Mouse (Mus musculus) stomach, embryonic 14.5 days (tissue): ENCODE data around the gene Ccnt1. TPM values are rescaled to one million over a fixed set of nuclear protein-coding genes. Genes with fewer than 3 reads are reported as not detected.
A peak's percentile ranks its signal among the peaks of the same experiment; 100 is the strongest.

ENCODE experiments used
- ATAC-seq: fragments of 200-750 bp; cut with Nextera tagmentation; 2 replicates; pipeline ENCODE4 v1.8.0; 2017; ENCODE audit warnings: low read depth, moderate TSS enrichment; ENCODE audit not compliant: insufficient number of reproducible peaks, insufficient read depth, low FRiP score
- H3K27ac ChIP-seq: fragments of 300-500 bp; sonication (generic); 2 replicates; pipeline ENCODE4 v1.5.1; 2014; ENCODE audit warnings: mild to moderate bottlenecking, low read length, moderate library complexity, mixed read lengths
- H3K27me3 ChIP-seq: fragments of 300-500 bp; sonication (generic); 2 replicates; pipeline ENCODE4 v1.6.1; 2014; ENCODE audit warnings: low read length, control low read depth, mixed read lengths; ENCODE audit not compliant: control insufficient read depth, insufficient read depth
- H3K36me3 ChIP-seq: fragments of 300-500 bp; sonication (generic); 2 replicates; pipeline ENCODE4 v1.6.1; 2014; ENCODE audit warnings: mild to moderate bottlenecking, control low read depth, low read length, moderate library complexity, mixed read lengths; ENCODE audit not compliant: control insufficient read depth, insufficient read depth
- H3K4me1 ChIP-seq: fragments of 300-500 bp; sonication (generic); 2 replicates; pipeline ENCODE4 v1.6.1; 2014; ENCODE audit warnings: low read length, control low read depth, mixed read lengths; ENCODE audit not compliant: control insufficient read depth, insufficient read depth
- H3K4me2 ChIP-seq: fragments of 300-500 bp; sonication (generic); replicated peaks from 2 replicates; pipeline ENCODE4 v1.6.1; 2014; ENCODE audit warnings: low read depth, low read length, control low read depth
- H3K4me3 ChIP-seq: fragments of 300-500 bp; sonication (generic); 2 replicates; pipeline ENCODE4 v1.5.1; 2014; ENCODE audit warnings: low read depth, low read length, control low read depth
- H3K9ac ChIP-seq: fragments of 300-500 bp; sonication (generic); replicated peaks from 2 replicates; pipeline ENCODE4 v1.6.1; 2014; ENCODE audit warnings: low read depth, mild to moderate bottlenecking, control low read depth, low read length, moderate library complexity, mixed read lengths
- H3K9me3 ChIP-seq: fragments of 300-500 bp; sonication (generic); 2 replicates; pipeline ENCODE4 v1.6.1; 2016; ENCODE audit warnings: low read depth, low read length, control low read depth; ENCODE audit not compliant: control insufficient read depth
- WGBS: fragments of 180-500 bp; shearing (Covaris S2); extraction: QIAGEN DNeasy Blood & Tissue Kit; methylation state at CpG from one replicate; pipeline ENCODE4 v1.1.7; 2014; 5-methylcytosine and 5-hydroxymethylcytosine counted together
- polyA plus RNA-seq: library from polyadenylated mRNA; unstranded; fragments of >200 nt; fragmentation: Nextera tagmentation; extraction: Ambion mirVana; gene quantifications from 2 replicates; pipeline ENCODE4 v1.2.1, GENCODE M21; 2014

Ccnt1 gene
- polyA plus RNA-seq, 1 experiment from 2014 or later = 60.0 TPM

GRCm38 (mm10) chr15:98609331-98610130 is 38.8 kb upstream of the Ccnt1 start, which contains the start of gene Adcy6:
TSS of gene Adcy6 (minus strand) at chr15:98610076.
- under 1% methylated on average over 70 of the region's 75 CpGs for WGBS
- Histone ChIP-seq H3K4me1 (peaks cover 25% of the 10 kb centered on the region), H3K27me3 (no peaks in the 10 kb centered on the region), H3K9ac (peak within 1 kb of the TSS; percentile 90), H3K27ac (peak within 1 kb of the TSS; percentile 96), H3K4me2 (peak within 1 kb of the TSS; percentile 89), H3K36me3 (no peaks in the 10 kb centered on the region), H3K9me3 (no peaks in the 10 kb centered on the region), H3K4me3 (peak within 1 kb of the TSS; percentile 80)
- ATAC-seq = peak; percentile 86

DNA sequence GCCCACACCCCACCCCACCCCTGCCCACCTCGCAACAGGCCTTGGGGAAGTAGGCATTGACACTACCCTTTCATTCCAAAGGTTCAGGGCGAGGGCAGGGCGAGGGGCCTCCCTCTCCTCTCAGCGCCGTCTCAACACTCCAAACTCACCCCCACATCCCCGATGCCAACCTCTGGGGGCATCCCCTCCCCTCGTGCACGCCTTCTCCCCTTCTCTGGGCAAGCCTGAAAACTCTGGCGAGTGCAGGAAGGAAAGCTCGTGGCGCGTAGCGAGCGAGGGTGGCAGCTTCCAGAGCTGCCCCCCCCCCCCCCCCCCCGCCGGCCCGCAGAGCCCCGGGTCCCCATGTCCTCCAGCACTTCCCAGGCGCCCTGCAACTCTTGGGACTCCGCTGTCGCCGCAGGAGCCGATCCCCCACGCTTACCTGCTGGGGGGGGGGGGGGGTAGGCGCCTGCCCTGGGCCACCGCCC is 38.1 kb upstream of the Ccnt1 start:
- WGBS = 0% methylated on average over 8 of the region's 26 CpGs
- H3K4me3 ChIP-seq = peak overlapping the region; percentile 80
- no peaks in the 10 kb centered on the region for H3K9me3 ChIP-seq
- H3K4me2 ChIP-seq = peak overlapping the region; percentile 89
- H3K4me1 ChIP-seq = peaks cover 25% of the 10 kb centered on the region
- peak overlapping the region; percentile 90 for H3K9ac ChIP-seq
- peak overlapping the region; percentile 96 for H3K27ac ChIP-seq
- H3K36me3 ChIP-seq = peaks cover 6% of the 10 kb centered on the region
- H3K27me3 ChIP-seq = no peaks in the 10 kb centered on the region
- ATAC-seq = no peak

GRCm38 (mm10) chr15:98608058-98608783 is 37.5 kb upstream of the Ccnt1 start:
- Histone ChIP-seq H3K4me3 (peak overlapping the region; percentile 80), H3K27ac (peak overlapping the region; percentile 96; the same call in 1 of the 2 replicates), H3K27me3 (no peaks in the 10 kb centered on the region), H3K36me3 (peaks cover 12% of the 10 kb centered on the region), H3K4me1 (peaks cover 30% of the 10 kb centered on the region), H3K9ac (peak overlapping the region; percentile 90), H3K9me3 (no peaks in the 10 kb centered on the region), H3K4me2 (peak overlapping the region; percentile 89)
- ATAC-seq = no peak
- 14% methylated on average over 8 of the region's 10 CpGs for WGBS

DNA sequence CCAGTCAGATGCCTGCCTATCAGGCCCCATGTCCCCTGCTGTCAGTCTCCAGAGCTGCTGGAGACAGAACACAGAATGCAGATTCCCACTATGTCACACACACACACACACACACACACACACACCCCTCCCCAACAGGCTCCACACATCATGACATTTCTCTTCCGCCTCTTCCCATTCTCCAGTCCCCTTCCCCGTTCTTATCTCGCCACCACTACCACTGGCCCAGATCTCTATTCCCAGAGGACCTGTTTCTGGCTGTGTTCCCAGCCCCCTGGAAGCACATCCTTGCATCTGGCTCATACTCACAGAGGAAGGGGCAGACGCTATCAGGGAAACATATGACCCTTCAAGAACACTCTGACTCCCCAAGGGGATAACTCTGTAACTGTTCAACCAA is 36.8 kb upstream of the Ccnt1 start:
- peaks cover 18% of the 10 kb centered on the region for H3K36me3 ChIP-seq
- peak overlapping the region; percentile 89 for H3K4me2 ChIP-seq
- peak overlapping the region; percentile 29; the same call in 1 of the 2 replicates for H3K9ac ChIP-seq
- no peaks in the 10 kb centered on the region for H3K9me3 ChIP-seq
- peak overlapping the region; percentile 18; the same call in 1 of the 2 replicates for H3K27ac ChIP-seq
- 10% methylated on average over 4 of the region's 4 CpGs for WGBS
- no peaks in the 10 kb centered on the region for H3K27me3 ChIP-seq
- ATAC-seq = no peak
- H3K4me1 ChIP-seq = peaks cover 37% of the 10 kb centered on the region
- H3K4me3 ChIP-seq = peak overlapping the region; percentile 80

DNA sequence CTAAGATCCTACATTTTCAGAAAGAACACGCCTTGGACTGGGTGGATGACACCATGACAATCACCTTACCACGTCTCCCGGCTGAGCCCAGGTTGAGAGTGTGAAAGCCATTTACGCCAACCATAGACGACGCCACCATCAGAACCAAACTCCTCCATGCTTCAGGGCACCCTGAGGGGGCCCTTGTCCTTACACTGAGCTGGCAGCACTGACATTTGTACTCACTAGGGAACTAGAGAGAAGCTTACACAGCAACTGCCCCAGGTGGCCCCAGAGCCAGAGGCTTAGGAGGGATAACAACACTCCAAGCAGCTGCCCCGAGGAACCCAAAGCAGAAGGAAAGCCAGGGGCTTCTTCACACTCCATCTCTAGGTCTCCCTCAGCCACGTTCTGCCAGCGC is 36.0 kb upstream of the Ccnt1 start:
- peak overlapping the region; percentile 89 for H3K4me2 ChIP-seq
- H3K9ac ChIP-seq = no peak overlapping the region
- H3K27me3 ChIP-seq = no peaks in the 10 kb centered on the region
- H3K36me3 ChIP-seq = peaks cover 20% of the 10 kb centered on the region
- H3K27ac ChIP-seq = no peak overlapping the region
- peaks cover 44% of the 10 kb centered on the region for H3K4me1 ChIP-seq
- H3K4me3 ChIP-seq = peak overlapping the region; percentile 80; the same call in 1 of the 2 replicates
- ATAC-seq = no peak
- WGBS = 64% methylated on average over 9 of the region's 9 CpGs
- no peaks in the 10 kb centered on the region for H3K9me3 ChIP-seq

- no peak overlapping the region for H3K9ac ChIP-seq
- H3K4me3 ChIP-seq = no peak overlapping the region
- ATAC-seq = no peak
- 79% methylated on average over 12 of the region's 12 CpGs for WGBS
- H3K4me2 ChIP-seq = no peak overlapping the region
- no peaks in the 10 kb centered on the region for H3K9me3 ChIP-seq
- peaks cover 20% of the 10 kb centered on the region for H3K36me3 ChIP-seq
- H3K4me1 ChIP-seq = peaks cover 44% of the 10 kb centered on the region
- H3K27me3 ChIP-seq = no peaks in the 10 kb centered on the region
- no peak overlapping the region for H3K27ac ChIP-seq
Observed at GRCm38 (mm10) chr15:98606051-98606536, 35.4 kb upstream of the Ccnt1 start.

DNA sequence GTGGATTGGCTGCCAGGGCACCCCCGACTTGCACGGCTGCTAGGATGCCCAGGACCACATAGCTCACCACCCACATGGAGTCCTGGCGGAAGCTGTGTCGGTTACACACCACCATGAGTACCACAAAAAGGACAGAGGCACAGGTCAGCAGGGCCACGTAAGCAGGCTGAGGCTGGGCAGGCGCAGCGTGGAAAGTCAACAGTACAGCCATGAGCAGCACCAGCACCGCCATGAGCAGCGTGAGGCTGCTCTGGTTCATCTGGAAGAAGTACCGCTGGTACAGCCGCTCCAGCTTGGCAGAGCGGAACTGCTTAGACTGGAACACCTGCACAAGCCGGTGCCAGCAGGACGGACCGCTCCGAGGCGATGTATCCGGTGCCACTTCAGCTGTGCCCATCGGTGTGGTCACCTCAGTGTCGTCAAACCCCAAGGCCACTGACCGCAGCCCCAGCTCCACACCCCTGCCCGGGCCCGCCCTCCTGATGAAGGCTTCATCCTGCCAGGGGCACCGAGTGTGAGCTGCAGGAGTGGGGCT is 33.4 kb upstream of the Ccnt1 start:
- no peak overlapping the region for H3K27ac ChIP-seq
- WGBS = 90% methylated on average over 24 of the region's 24 CpGs
- no peaks in the 10 kb centered on the region for H3K27me3 ChIP-seq
- no peaks in the 10 kb centered on the region for H3K9me3 ChIP-seq
- peaks cover 30% of the 10 kb centered on the region for H3K36me3 ChIP-seq
- no peak for ATAC-seq
- H3K4me1 ChIP-seq = peaks cover 39% of the 10 kb centered on the region; the same call in 1 of the 2 replicates
- H3K4me3 ChIP-seq = no peak overlapping the region
- H3K4me2 ChIP-seq = no peak overlapping the region
- no peak overlapping the region for H3K9ac ChIP-seq

GRCm38 (mm10) chr15:98602921-98603458 is 32.3 kb upstream of the Ccnt1 start:
- Histone ChIP-seq H3K27me3 (no peaks in the 10 kb centered on the region), H3K9ac (0 out of 2 replicates have a peak overlapping the region, but pooled peaks have one; percentile 2), H3K36me3 (peaks cover 38% of the 10 kb centered on the region)

More at GRCm38 (mm10) chr15:98602921-98603458, 32.3 kb upstream of the Ccnt1 start:
- no peak for ATAC-seq
- Histone ChIP-seq H3K4me3 (peak overlapping the region; percentile 17), H3K4me1 (peaks cover 36% of the 10 kb centered on the region; the same call in 1 of the 2 replicates), H3K27ac (peak overlapping the region; percentile 74; the same call in 1 of the 2 replicates), H3K9me3 (no peaks in the 10 kb centered on the region), H3K4me2 (peak overlapping the region; percentile 44)
- 35% methylated on average over 4 of the region's 4 CpGs for WGBS
